Mouse (Mus musculus) CD4-positive, CD25-positive, alpha-beta regulatory T cell, adult 4 months (primary cell): ENCODE results near the gene Rnf181. TPM values are rescaled to one million over a fixed set of nuclear protein-coding genes. Genes with fewer than 3 reads are reported as not detected.

ENCODE experiments used
- ATAC-seq: one replicate; pipeline ENCODE4 v1.8.0; 2017
- polyA plus RNA-seq, 2 experiments: library from polyadenylated mRNA; unstranded; fragments of 100-300 nt; shearing (Covaris generic); gene quantifications; one replicate each; pipeline ENCODE4 v1.2.1; 2017

Rnf181 gene
- polyA plus RNA-seq, 2 experiments from 2014 or later, result 141 to 148 TPM

DNA sequence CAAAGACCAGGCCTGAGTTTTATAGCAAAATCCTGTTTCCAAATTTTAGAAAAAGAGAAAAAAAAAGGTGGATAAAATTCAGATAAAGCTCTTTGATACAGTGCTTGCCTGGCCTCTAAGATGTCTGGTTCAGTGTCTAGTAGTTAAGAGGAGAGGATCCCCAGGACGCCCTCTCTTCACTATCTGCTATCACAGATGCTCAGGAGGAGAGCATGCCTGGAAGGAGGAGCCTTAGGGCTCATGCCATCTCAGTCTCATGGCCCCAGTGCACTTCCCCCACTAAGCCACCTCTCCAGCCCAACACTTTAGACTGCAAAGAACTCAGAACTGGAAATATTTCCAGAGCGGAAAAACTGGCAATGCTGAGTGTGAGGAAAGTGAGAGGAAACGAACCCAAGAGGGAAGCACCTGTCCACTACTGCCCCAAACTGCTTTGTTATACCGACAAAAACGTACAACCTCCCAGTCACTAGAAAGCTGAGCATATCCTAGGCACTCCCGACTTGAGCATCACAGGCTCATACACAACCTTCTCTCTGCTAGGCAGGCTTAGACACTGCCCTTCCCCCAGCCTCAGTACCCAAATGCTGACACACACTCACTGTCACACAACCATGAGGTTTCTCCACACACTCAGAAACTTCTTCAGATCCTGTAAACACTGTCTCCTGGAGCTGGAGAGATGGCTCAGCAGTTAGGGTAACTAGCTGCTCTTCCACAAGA is 42.8 kb downstream of the Rnf181 start:
- ATAC-seq, result no peak

DNA sequence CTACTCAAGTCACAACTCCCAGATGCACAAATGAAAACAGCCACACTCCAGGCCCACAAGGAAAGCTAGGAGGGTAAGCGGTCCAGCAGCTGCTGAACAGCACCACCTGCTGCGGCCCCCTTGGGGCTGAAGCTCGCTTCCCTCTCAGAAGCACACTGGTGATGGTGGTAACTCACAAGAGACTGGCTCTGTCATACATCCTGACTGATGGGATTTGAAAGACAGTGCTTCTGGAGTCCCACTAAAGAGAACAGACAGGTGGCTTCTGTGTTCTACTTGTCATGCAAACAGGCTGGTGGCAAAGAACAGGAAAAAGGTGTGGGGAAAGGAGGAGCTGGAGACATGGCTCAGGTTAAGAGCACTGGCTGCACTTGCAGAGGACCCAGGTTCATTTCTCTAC is 43.8 kb downstream of the Rnf181 start:
- no peak for ATAC-seq

DNA sequence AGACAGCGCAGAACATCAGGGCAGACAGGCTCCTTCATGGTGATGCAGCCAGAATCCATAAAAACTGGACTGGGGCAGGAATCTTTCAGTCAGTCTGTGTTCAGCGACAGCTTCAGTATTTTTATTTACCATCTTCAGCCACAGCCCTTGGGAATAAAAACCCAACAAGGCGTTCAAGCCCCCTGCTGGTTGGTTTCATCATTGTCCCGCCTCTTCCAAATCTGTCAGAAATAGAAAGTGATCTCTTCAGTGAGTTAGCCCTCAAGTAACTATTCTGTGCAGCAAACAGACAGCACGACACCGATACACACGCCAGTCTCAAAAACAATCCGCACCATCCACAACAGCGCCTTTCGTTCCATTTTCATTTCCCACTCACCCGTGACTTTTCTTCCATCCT is 47.7 kb downstream of the Rnf181 start:
- ATAC-seq, result no peak

DNA sequence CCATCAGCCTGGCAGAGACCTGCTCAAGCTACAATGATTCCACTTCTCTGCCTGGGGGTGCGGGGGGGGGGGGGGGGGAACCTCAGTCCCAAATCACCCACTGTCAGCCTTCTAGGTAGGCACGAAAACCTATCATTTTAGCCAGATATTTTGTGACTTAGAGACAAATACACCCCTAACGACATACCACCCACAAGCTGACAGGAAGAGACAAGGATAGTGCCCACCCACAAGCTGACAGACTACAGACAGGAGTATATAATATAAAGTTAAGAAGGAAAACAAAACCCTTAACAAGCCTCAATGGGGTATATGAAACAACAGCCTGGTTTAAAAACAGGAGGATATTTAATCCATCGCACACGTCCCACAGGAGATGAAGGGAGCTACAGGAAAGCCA is 48.3 kb downstream of the Rnf181 start:
- no peak for ATAC-seq

DNA sequence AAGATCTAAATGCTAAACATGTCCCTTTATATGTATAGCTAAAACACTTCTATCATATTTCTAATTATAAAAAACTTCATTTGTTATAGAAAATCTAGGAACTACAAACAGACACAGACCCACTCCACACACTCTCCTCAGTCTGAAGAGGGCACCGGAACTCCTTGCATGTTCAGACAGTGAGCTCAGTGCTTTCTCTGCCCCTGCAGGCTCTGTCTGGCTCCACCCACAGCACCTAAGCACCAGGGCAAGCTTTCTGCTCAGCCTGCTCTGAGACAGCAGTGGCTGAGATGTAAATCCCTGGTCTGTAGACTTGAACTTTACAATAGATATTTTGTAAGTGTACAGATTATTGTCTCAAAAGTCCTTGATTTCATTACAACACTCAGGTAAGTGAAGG is 50.7 kb downstream of the Rnf181 start:
- no peak for ATAC-seq

DNA sequence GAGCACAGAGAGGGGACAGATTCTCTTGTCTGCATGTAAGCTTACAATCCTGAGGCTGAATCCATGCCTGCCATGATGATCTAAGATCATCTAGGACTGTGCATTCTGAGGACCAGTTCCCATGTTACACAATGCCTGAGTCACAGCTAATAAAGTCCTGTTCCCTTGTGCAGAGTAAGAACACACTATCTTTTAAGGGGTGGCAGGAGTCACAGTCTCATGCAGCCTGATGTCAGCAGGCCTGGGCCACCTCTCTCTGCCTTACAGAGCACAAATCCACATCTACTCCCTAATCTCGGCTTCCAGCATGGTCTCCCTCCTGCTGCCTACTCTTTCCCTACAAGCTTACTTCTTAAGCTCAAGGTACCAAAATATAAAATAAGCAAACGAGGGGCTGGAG is 51.4 kb downstream of the Rnf181 start:
- no peak for ATAC-seq

DNA sequence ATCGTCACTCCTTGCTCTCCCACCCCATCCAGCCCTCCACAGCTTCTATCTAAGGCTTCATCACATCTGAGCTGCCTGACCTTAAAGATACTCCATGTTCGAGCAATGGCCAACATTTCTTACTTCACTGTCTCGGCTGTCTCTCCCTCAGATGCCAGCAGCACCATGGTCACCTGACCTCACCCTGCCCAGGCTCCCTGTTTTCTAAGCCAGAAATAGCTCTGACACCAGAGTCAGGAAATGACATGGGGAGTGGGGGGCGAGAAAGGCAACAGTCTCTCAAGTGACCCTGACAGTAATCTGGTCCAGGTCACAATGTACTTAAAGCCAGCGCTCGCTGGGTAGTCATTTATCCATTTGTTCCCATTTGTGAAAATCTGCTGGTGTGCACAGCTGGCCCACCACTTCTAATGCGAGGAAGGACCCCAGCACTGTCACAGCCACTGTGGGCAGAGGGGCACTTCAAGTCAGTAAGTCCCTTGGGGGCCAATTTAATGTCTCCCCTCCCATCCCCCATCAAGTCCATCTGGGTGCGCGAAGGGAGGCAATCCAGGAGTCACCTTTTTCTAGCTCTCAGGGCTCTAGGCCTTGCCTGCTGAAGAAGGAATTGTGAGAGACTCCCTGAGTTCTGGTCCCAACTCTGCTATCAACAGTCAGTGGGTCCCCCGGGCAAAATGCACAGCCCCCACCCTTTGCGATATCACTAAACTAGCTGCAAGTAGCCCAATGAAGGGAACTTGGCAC is 53.5 kb downstream of the Rnf181 start:
- no peak for ATAC-seq

DNA sequence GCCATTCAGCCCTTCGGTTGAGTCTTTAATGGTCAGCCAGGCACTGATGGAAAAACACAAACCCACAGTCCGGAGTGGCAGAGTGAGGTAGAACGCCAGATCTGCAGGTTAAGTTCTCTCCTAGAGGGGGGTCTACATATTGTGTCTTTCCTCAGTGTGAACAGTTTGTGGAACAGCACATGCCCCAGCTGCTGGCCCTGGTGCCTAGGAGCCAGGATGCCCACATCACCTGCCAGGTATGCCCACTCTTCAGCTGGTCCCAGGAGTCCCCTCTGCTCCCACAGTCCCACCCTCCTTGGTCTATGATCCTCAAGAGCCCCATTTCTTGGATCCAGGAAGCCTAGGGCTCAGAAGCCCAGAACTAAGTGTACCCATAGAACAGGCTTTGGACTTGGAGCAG is 54.6 kb downstream of the Rnf181 start:
- ATAC-seq, result no peak

Other genes starting within 250 kb of the Rnf181 start
- gene Atoh8, start 131.4 kb downstream of the Rnf181 start, polyA plus RNA-seq, result not detected
- gene Sftpb, start 62.3 kb downstream of the Rnf181 start, polyA plus RNA-seq, result not detected
- gene Usp39, start 21.8 kb downstream of the Rnf181 start, polyA plus RNA-seq, result 10 to 100 TPM; 19.2 to 19.7 TPM
- gene 0610030E20Rik, start 19.6 kb downstream of the Rnf181 start, polyA plus RNA-seq, result 10 to 100 TPM; 17.7 to 18.4 TPM
- gene Tmem150a, start 11.5 kb downstream of the Rnf181 start, polyA plus RNA-seq, result 1 to 10 TPM in 1 of 2 experiments, under 1 TPM in 1; 0.57 to 1.6 TPM
- 10 to 100 TPM; 66.7 to 70.3 TPM for gene Vamp5, start 13.5 kb upstream of the Rnf181 start, polyA plus RNA-seq
- 100 to 1,000 TPM; 326 to 346 TPM for gene Vamp8, start 23.7 kb upstream of the Rnf181 start, polyA plus RNA-seq
- gene Ggcx, start 47.4 kb upstream of the Rnf181 start, polyA plus RNA-seq, result 10 to 100 TPM in 1 of 2 experiments, 1 to 10 TPM in 1; 5.6 to 11.6 TPM
- gene Mat2a, start 72.6 kb upstream of the Rnf181 start, polyA plus RNA-seq, result 100 to 1,000 TPM; 222 to 239 TPM
- not detected for gene Sh2d6, start 154.8 kb upstream of the Rnf181 start, polyA plus RNA-seq
- gene Capg, start 177.4 kb upstream of the Rnf181 start, polyA plus RNA-seq, result 100 to 1,000 TPM; 547 to 812 TPM
- gene Elmod3, start 231.5 kb upstream of the Rnf181 start, polyA plus RNA-seq, result 10 to 100 TPM; 22.9 to 32.2 TPM
- 1 to 10 TPM; 5.3 to 5.7 TPM for gene Retsat, start 231.5 kb upstream of the Rnf181 start, polyA plus RNA-seq